Mouse (Mus musculus) spleen, postnatal 14 days (tissue): ENCODE measurements around the gene Itsn1.

Experiments
- DNase-seq, 2 experiments: peaks; one replicate each; pipeline ENCODE4 v3.0.0; 2021 to 2022; ENCODE audit warnings: low spot score in 2 of 2

The Itsn1 gene

GRCm38 (mm10) chr16:91870158-91870582 lies 141.1 kb downstream of the Itsn1 start:
- no peak for DNase-seq

GRCm38 (mm10) chr16:91871188-91871587 lies 142.1 kb downstream of the Itsn1 start:
- no peak for DNase-seq

GRCm38 (mm10) chr16:91873695-91874094 lies 144.6 kb downstream of the Itsn1 start:
- DNase-seq: no peak

GRCm38 (mm10) chr16:91875567-91876344 lies 146.7 kb downstream of the Itsn1 start:
- no peak for DNase-seq

- DNase-seq: no peak
Measured at GRCm38 (mm10) chr16:91876457-91876856, 147.4 kb downstream of the Itsn1 start.

- DNase-seq: no peak
Measured at GRCm38 (mm10) chr16:91879101-91879500, 150.0 kb downstream of the Itsn1 start.

- no peak for DNase-seq
Measured at GRCm38 (mm10) chr16:91880869-91881767, 152.0 kb downstream of the Itsn1 start.

- no peak for DNase-seq
Measured at GRCm38 (mm10) chr16:91882168-91882859, 153.2 kb downstream of the Itsn1 start.

GRCm38 (mm10) chr16:91883636-91884035 lies 154.6 kb downstream of the Itsn1 start:
- no peak for DNase-seq

GRCm38 (mm10) chr16:91884196-91884595 lies 155.1 kb downstream of the Itsn1 start:
- peak; percentile 41 to 67 for DNase-seq

- DNase-seq: no peak
Measured at GRCm38 (mm10) chr16:91885389-91886122, 156.5 kb downstream of the Itsn1 start.

- DNase-seq: no peak
Measured at GRCm38 (mm10) chr16:91888368-91888767, 159.3 kb downstream of the Itsn1 start.

GRCm38 (mm10) chr16:91889831-91890230 lies 160.8 kb downstream of the Itsn1 start:
- DNase-seq: no peak

GRCm38 (mm10) chr16:91891218-91891617 lies 162.1 kb downstream of the Itsn1 start:
- DNase-seq: no peak

- no peak for DNase-seq
Measured at GRCm38 (mm10) chr16:91896426-91896830, 167.3 kb downstream of the Itsn1 start.

GRCm38 (mm10) chr16:91898850-91899848 lies 170.1 kb downstream of the Itsn1 start:
- DNase-seq: no peak

GRCm38 (mm10) chr16:91900274-91900673 lies 171.2 kb downstream of the Itsn1 start:
- DNase-seq: no peak

- DNase-seq: no peak
Measured at GRCm38 (mm10) chr16:91903801-91904506, 174.9 kb downstream of the Itsn1 start.

GRCm38 (mm10) chr16:91905127-91905860 lies 176.2 kb downstream of the Itsn1 start:
- no peak for DNase-seq
